Mouse (Mus musculus) forebrain, embryonic 14.5 days (tissue): Measurements from ENCODE around the gene Abcg2. TPM values are rescaled to one million over a fixed set of nuclear protein-coding genes. Genes with fewer than 3 reads are reported as not detected.
A peak's percentile ranks its signal among the peaks of the same experiment; 100 is the strongest.
"Not testable (repeated sequence)": the region's sequence is repeated elsewhere in the genome, so short reads cannot be mapped to it uniquely, and the experiment has no call there.

Experiments
- ATAC-seq: fragments of 200-750 bp; cut with Nextera tagmentation; 2 replicates; pipeline ENCODE4 v1.8.0; 2017; ENCODE audit warnings: mild to moderate bottlenecking, moderate library complexity
- DNase-seq: peaks from one replicate; pipeline ENCODE4 v3.0.0-alpha.2; 2015; ENCODE audit warnings: low spot score
- H3K27ac ChIP-seq: fragments of 300-500 bp; sonication (generic); 2 replicates; pipeline ENCODE4 v1.5.1; 2014; ENCODE audit warnings: low read depth, mild to moderate bottlenecking, control low read depth, low read length, moderate library complexity
- H3K27me3 ChIP-seq: fragments of 300-500 bp; sonication (generic); replicated peaks from 2 replicates; pipeline ENCODE4 v1.6.1; 2014; ENCODE audit warnings: low read length, control low read depth, mixed read lengths; ENCODE audit not compliant: control insufficient read depth, insufficient read depth
- H3K36me3 ChIP-seq: fragments of 300-500 bp; sonication (generic); 2 replicates; pipeline ENCODE4 v1.6.1; 2014; ENCODE audit warnings: low read length, control low read depth; ENCODE audit not compliant: control insufficient read depth, insufficient read depth
- H3K4me1 ChIP-seq: fragments of 300-500 bp; sonication (generic); 2 replicates; pipeline ENCODE4 v1.6.1; 2014; ENCODE audit warnings: antibody characterized with exemption, low read length, control low read depth; ENCODE audit not compliant: control insufficient read depth, insufficient read depth
- H3K4me2 ChIP-seq: fragments of 300-500 bp; sonication (generic); 2 replicates; pipeline ENCODE4 v1.6.1; 2014; ENCODE audit warnings: mild to moderate bottlenecking, control low read depth, low read length
- H3K4me3 ChIP-seq: fragments of 300-500 bp; sonication (generic); 2 replicates; pipeline ENCODE4 v1.5.1; 2014; ENCODE audit warnings: low read depth, low read length, control low read depth
- H3K9ac ChIP-seq: fragments of 300-500 bp; sonication (generic); 2 replicates; pipeline ENCODE4 v1.6.1; 2014; ENCODE audit warnings: mild to moderate bottlenecking, low read length, control low read depth, moderate library complexity
- H3K9me3 ChIP-seq: fragments of 300-500 bp; sonication (generic); replicated peaks from 2 replicates; pipeline ENCODE4 v1.6.1; 2016; ENCODE audit warnings: low read length, control low read depth, mixed read lengths; ENCODE audit not compliant: control insufficient read depth
- WGBS: fragments of 180-500 bp; shearing (Covaris S2); extraction: QIAGEN DNeasy Blood & Tissue Kit; methylation state at CpG from one replicate; pipeline ENCODE4 v1.1.7; 2014; 5-methylcytosine and 5-hydroxymethylcytosine counted together
- polyA plus RNA-seq: library from polyadenylated mRNA; unstranded; fragments of >200 nt; fragmentation: Nextera tagmentation; extraction: Ambion mirVana; gene quantifications from 2 replicates; pipeline ENCODE4 v1.2.1, GENCODE M21; 2014

Abcg2 gene
- polyA plus RNA-seq, 1 experiment from 2014 or later, result 35.6 TPM

- DNase-seq (peak; percentile 55), ATAC-seq (peak; percentile 70)
- Histone ChIP-seq H3K4me3 (peak overlapping the region; percentile 33), H3K27ac (no peak overlapping the region), H3K36me3 (no peaks in the 10 kb centered on the region), H3K9me3 (peaks cover 3% of the 10 kb centered on the region; the same call in 1 of the 2 replicates), H3K4me1 (no peaks in the 10 kb centered on the region), H3K27me3 (no peaks in the 10 kb centered on the region), H3K9ac (peak overlapping the region; percentile 53), H3K4me2 (peak overlapping the region; percentile 55)
- 15% methylated on average over 16 of the region's 16 CpGs for WGBS
Observed at GRCm38 (mm10) chr6:58596294-58596653, 12.0 kb downstream of the Abcg2 start.

- 78% methylated on average over 1 of the region's 1 CpGs for WGBS
- not testable (repeated sequence) for H3K27ac ChIP-seq, H3K4me1 ChIP-seq, DNase-seq, H3K27me3 ChIP-seq, H3K36me3 ChIP-seq, H3K4me2 ChIP-seq, H3K4me3 ChIP-seq, H3K9ac ChIP-seq, ATAC-seq, H3K9me3 ChIP-seq
Observed at GRCm38 (mm10) chr6:58602119-58602518, 17.8 kb downstream of the Abcg2 start.

- not testable (repeated sequence) for H3K4me2 ChIP-seq, H3K27me3 ChIP-seq, H3K4me1 ChIP-seq, H3K4me3 ChIP-seq, ATAC-seq, H3K9me3 ChIP-seq, DNase-seq, H3K36me3 ChIP-seq, H3K9ac ChIP-seq, H3K27ac ChIP-seq
Observed at GRCm38 (mm10) chr6:58602991-58603390, 18.7 kb downstream of the Abcg2 start.

GRCm38 (mm10) chr6:58603485-58604090 is 19.3 kb downstream of the Abcg2 start:
- H3K36me3 ChIP-seq, H3K27ac ChIP-seq, H3K4me1 ChIP-seq, H3K27me3 ChIP-seq, H3K9ac ChIP-seq, H3K4me3 ChIP-seq, H3K9me3 ChIP-seq, H3K4me2 ChIP-seq: not testable (repeated sequence)
- ATAC-seq (peak; percentile 74), DNase-seq (peak; percentile 66)
- WGBS, result 75% methylated on average over 3 of the region's 3 CpGs

- ATAC-seq (no peak), DNase-seq (no peak)
- Histone ChIP-seq H3K36me3 (no peaks in the 10 kb centered on the region), H3K4me3 (no peak overlapping the region), H3K9me3 (peaks cover 7% of the 10 kb centered on the region; the same call in 1 of the 2 replicates), H3K4me2 (no peak overlapping the region), H3K27me3 (no peaks in the 10 kb centered on the region), H3K4me1 (no peaks in the 10 kb centered on the region), H3K9ac (no peak overlapping the region), H3K27ac (no peak overlapping the region)
- 87% methylated on average over 4 of the region's 4 CpGs for WGBS
Observed at GRCm38 (mm10) chr6:58606642-58607041, 22.3 kb downstream of the Abcg2 start.

- no peaks in the 10 kb centered on the region for H3K36me3 ChIP-seq
- H3K9me3 ChIP-seq, result peaks cover 6% of the 10 kb centered on the region; the same call in 1 of the 2 replicates
- DNase-seq (no peak), ATAC-seq (no peak)
- H3K9ac ChIP-seq, result no peak overlapping the region
- no peak overlapping the region for H3K4me3 ChIP-seq
- 89% methylated on average over 2 of the region's 2 CpGs for WGBS
- H3K4me2 ChIP-seq, result no peak overlapping the region
- no peaks in the 10 kb centered on the region for H3K27me3 ChIP-seq
- no peak overlapping the region for H3K27ac ChIP-seq
- H3K4me1 ChIP-seq, result no peaks in the 10 kb centered on the region
Observed at GRCm38 (mm10) chr6:58608422-58608821, 24.1 kb downstream of the Abcg2 start.

- Histone ChIP-seq H3K27ac (no peak overlapping the region), H3K9ac (no peak overlapping the region), H3K4me3 (no peak overlapping the region), H3K36me3 (no peaks in the 10 kb centered on the region), H3K27me3 (no peaks in the 10 kb centered on the region), H3K9me3 (peaks cover 4% of the 10 kb centered on the region; the same call in 1 of the 2 replicates), H3K4me1 (no peaks in the 10 kb centered on the region), H3K4me2 (no peak overlapping the region)
- DNase-seq (no peak), ATAC-seq (0 out of 2 replicates have a peak, but pooled peaks have one; percentile 20)
- 80% methylated on average over 6 of the region's 6 CpGs for WGBS
Observed at GRCm38 (mm10) chr6:58609919-58610759, 25.8 kb downstream of the Abcg2 start.

- Histone ChIP-seq H3K36me3 (no peaks in the 10 kb centered on the region), H3K27ac (no peak overlapping the region), H3K9ac (no peak overlapping the region), H3K27me3 (no peaks in the 10 kb centered on the region), H3K4me1 (no peaks in the 10 kb centered on the region), H3K4me2 (no peak overlapping the region), H3K4me3 (no peak overlapping the region), H3K9me3 (peaks cover 4% of the 10 kb centered on the region; the same call in 1 of the 2 replicates)
- DNase-seq (no peak), ATAC-seq (peak; percentile 68)
- 64% methylated on average over 4 of the region's 4 CpGs for WGBS
Observed at GRCm38 (mm10) chr6:58610760-58611654, 26.7 kb downstream of the Abcg2 start.
